Mouse (Mus musculus) liver, adult 2 months (tissue): ENCODE measurements around the gene Cldn4.

Source experiments
- CTCF ChIP-seq: fragments of 200-500 bp; IDR thresholded peaks from 2 replicates; pipeline ENCODE4 v1.5.1; 2011; ENCODE audit warnings: low read depth, low read length, control low read depth
- POLR2A ChIP-seq: fragments of 200-500 bp; IDR thresholded peaks from 2 replicates; pipeline ENCODE4 v1.6.1; 2011; ENCODE audit warnings: low read length, control low read depth; ENCODE audit not compliant: insufficient read depth; ENCODE audit errors: extremely low read depth

GRCm38 (mm10) chr5:134945266-134945959 lies 1.3 kb downstream of the Cldn4 start:
- TF ChIP-seq CTCF (no peak), POLR2A (no peak)
